Mouse (Mus musculus): ENCODE measurements around the gene Itga10. TPM values are rescaled to one million over a fixed set of nuclear protein-coding genes. Genes with fewer than 3 reads are reported as not detected.

Gene Itga10
- polyA plus RNA-seq, 1 experiment, result 1.1 TPM

- DNase-seq (ENCODE audit: low read depth in 1 of 2, low spot score in 2 of 2), result peak; percentile 17 to 69
- no peak within 1 kb of the TSS for H3K27ac ChIP-seq (ENCODE audit: insufficient read depth, low read length)
- 0 out of 2 replicates have a peak, but pooled peaks cover 2% of the 10 kb centered on the region for H3K27me3 ChIP-seq (ENCODE audit: control insufficient read depth, insufficient read depth, low read length)
- peak within 1 kb of the TSS; percentile 49 for H3K4me3 ChIP-seq (ENCODE audit: extremely low read depth, insufficient read depth, insufficient read length)
- H3K36me3 ChIP-seq (ENCODE audit: control insufficient read depth, insufficient read depth, low read length), result peaks cover 30% of the 10 kb centered on the region
- peaks cover 6% of the 10 kb centered on the region for H3K4me1 ChIP-seq (ENCODE audit: control insufficient read depth, insufficient read depth, insufficient read length)
- 7% methylated on average over 42 of the region's 42 CpGs for WGBS
- TF ChIP-seq CTCF (IDR thresholded peaks at IDR 0.05; ENCODE audit: extremely low read depth, insufficient read depth, insufficient read length, insufficient replicate concordance), result peak; percentile 95
- no peak for TF ChIP-seq POLR2A (IDR thresholded peaks at IDR 0.05; ENCODE audit: low read depth, low read length)
These were observed 62.7 kb downstream of the Itga10 start, which contains the start of gene Nudt17 for GRCm38 (mm10) chr3:96707903-96708683. Gene Nudt17 (minus strand): TSS chr3:96708562.

GRCm38 (mm10) chr3:96708684-96709064 lies 63.3 kb downstream of the Itga10 start:
- H3K36me3 ChIP-seq (ENCODE audit: control insufficient read depth, insufficient read depth, low read length), result peaks cover 34% of the 10 kb centered on the region
- TF ChIP-seq CTCF (IDR thresholded peaks at IDR 0.05; ENCODE audit: extremely low read depth, insufficient read depth, insufficient read length, insufficient replicate concordance) (no peak), POLR2A (IDR thresholded peaks at IDR 0.05; ENCODE audit: low read depth, low read length) (no peak)
- no peak for DNase-seq (ENCODE audit: low read depth in 1 of 2, low spot score in 2 of 2)
- H3K4me1 ChIP-seq (ENCODE audit: control insufficient read depth, insufficient read depth, insufficient read length), result peaks cover 6% of the 10 kb centered on the region
- WGBS, result 75% methylated on average over 2 of the region's 2 CpGs
- H3K27me3 ChIP-seq (ENCODE audit: control insufficient read depth, insufficient read depth, low read length), result 0 out of 2 replicates have a peak, but pooled peaks cover 2% of the 10 kb centered on the region
- no peak overlapping the region for H3K27ac ChIP-seq (ENCODE audit: insufficient read depth, low read length)
- H3K4me3 ChIP-seq (ENCODE audit: extremely low read depth, insufficient read depth, insufficient read length), result no peak overlapping the region

Other genes starting within 250 kb of the Itga10 start
- gene BC107364, start 193.3 kb upstream of the Itga10 start, polyA plus RNA-seq (2012; rRNA removed), result not detected in 2 replicates
- gene Hfe2, start 120.4 kb upstream of the Itga10 start, polyA plus RNA-seq (2012; rRNA removed), result 0.18 and 0.32 TPM in 2 replicates
- 423 and 439 TPM in 2 replicates for gene Txnip, start 87.6 kb upstream of the Itga10 start, polyA plus RNA-seq (2012; rRNA removed)
- gene Gm16253, start 68.6 kb upstream of the Itga10 start, polyA plus RNA-seq (2012; rRNA removed), result 0.18 TPM in 1 of 2 replicates, not detected in the other
- 9.2 and 10.7 TPM in 2 replicates for gene Polr3gl, start 51.4 kb upstream of the Itga10 start, polyA plus RNA-seq (2012; rRNA removed)
- 0.14 and 0.15 TPM in 2 replicates for gene Ankrd34a, start 48.9 kb upstream of the Itga10 start, polyA plus RNA-seq (2012; rRNA removed)
- gene Lix1l, start 44.4 kb upstream of the Itga10 start, polyA plus RNA-seq (2012; rRNA removed), result 5.8 and 5.9 TPM in 2 replicates
- gene Rbm8a, start 15.7 kb upstream of the Itga10 start, polyA plus RNA-seq (2012; rRNA removed), result 2.6 and 3.1 TPM in 2 replicates
- 17.5 and 21.0 TPM in 2 replicates for gene Pex11b, start 10.2 kb upstream of the Itga10 start, polyA plus RNA-seq (2012; rRNA removed)
- 0.06 and 0.25 TPM in 2 replicates for gene Gm42957, start 10.1 kb upstream of the Itga10 start, polyA plus RNA-seq (2012; rRNA removed)
- 0.74 and 0.97 TPM in 2 replicates for gene Ankrd35, start 24.5 kb downstream of the Itga10 start, polyA plus RNA-seq (2012; rRNA removed)
- 30.9 and 31.0 TPM in 2 replicates for gene Pias3, start 50.8 kb downstream of the Itga10 start, polyA plus RNA-seq (2012; rRNA removed)
- 4.5 and 4.8 TPM in 2 replicates for gene Nudt17, start 63.0 kb downstream of the Itga10 start, polyA plus RNA-seq (2012; rRNA removed)
- 24.8 and 26.8 TPM in 2 replicates for gene Polr3c, start 82.0 kb downstream of the Itga10 start, polyA plus RNA-seq (2012; rRNA removed)
- gene Rnf115, start 82.1 kb downstream of the Itga10 start, polyA plus RNA-seq (2012; rRNA removed), result 11.3 and 15.1 TPM in 2 replicates
- 0.11 TPM in 1 of 2 replicates, not detected in the other for gene Pdzk1, start 183.7 kb downstream of the Itga10 start, polyA plus RNA-seq (2012; rRNA removed)
- 3.2 and 3.8 TPM in 2 replicates for gene Cd160, start 183.8 kb downstream of the Itga10 start, polyA plus RNA-seq (2012; rRNA removed)